Mouse (Mus musculus) erythroblast, embryonic 14.5 days (primary cell): ENCODE measurements at regions not wholly inside any gene's neighbourhood (a gene's known extent, or its start where the extent isn't known, plus 50 kb on each side); places are given as distances from the start of the nearest gene placed in this dataset.

Experiments used
- H3K27me3 ChIP-seq: 2 replicates; pipeline ENCODE4 v1.6.1; 2012; ENCODE audit warnings: inconsistent platforms; ENCODE audit not compliant: control insufficient read depth
- H3K36me3 ChIP-seq: 2 replicates; pipeline ENCODE4 v1.6.1; 2012; ENCODE audit warnings: mild to moderate bottlenecking, inconsistent platforms; ENCODE audit not compliant: control insufficient read depth
- H3K4me1 ChIP-seq: 2 replicates; pipeline ENCODE4 v1.6.1; 2012; ENCODE audit warnings: inconsistent platforms; ENCODE audit not compliant: control insufficient read depth
- H3K4me3 ChIP-seq: replicated peaks from 2 replicates; pipeline ENCODE3; 2012; ENCODE audit warnings: moderate library complexity, mild to moderate bottlenecking, inconsistent platforms
- H3K9me3 ChIP-seq: 2 replicates; pipeline ENCODE4 v1.6.1; 2012; ENCODE audit warnings: low read length, inconsistent platforms, mixed read lengths; ENCODE audit not compliant: control insufficient read depth
- GATA1 ChIP-seq: IDR thresholded peaks from 2 replicates; pipeline ENCODE4 v1.6.1; 2012; ENCODE audit warnings: low read length, inconsistent platforms, mixed read lengths
- TAL1 ChIP-seq: IDR thresholded peaks from 3 replicates; pipeline ENCODE4 v1.6.1; 2012; ENCODE audit warnings: low read length, inconsistent platforms, mixed read lengths

DNA sequence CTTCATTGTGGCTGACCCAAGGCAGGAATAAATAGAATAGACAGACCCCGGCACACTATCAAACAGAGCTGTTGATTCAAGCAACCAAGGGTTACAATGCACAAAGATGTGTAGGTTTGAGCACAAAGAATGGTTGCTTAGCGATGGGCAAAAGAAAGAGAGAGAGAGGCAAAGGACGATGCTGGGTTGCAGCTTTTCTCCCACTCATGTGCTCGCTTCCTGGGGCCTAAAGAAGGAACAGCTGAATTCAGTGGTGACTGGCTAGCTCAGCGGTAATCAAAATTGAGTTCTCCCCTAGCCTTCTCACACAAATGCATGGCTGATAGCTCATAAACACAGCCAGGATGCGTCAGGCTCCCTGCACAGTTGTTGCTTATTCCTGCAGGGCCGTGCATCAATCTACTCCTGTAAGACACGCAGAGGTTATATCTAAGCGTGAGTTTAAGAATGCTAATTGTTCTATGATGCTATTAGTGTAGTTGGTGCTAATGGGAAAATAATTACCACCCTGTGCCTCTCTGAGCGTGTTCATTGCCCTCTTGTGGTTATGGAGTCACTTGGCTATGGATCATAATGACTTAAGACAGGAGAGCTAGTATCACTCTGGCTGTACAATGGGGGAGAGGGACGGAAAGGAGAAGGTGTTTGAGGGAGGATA, 216.2 kb upstream of the Serp2 start:
- H3K9me3 ChIP-seq: no peaks in the 10 kb centered on the region
- TF ChIP-seq TAL1: no peak
- no peak for TF ChIP-seq GATA1
- no peak overlapping the region for H3K4me3 ChIP-seq
- H3K4me1 ChIP-seq: no peaks in the 10 kb centered on the region
- no peaks in the 10 kb centered on the region for H3K27me3 ChIP-seq
- no peaks in the 10 kb centered on the region for H3K36me3 ChIP-seq

DNA sequence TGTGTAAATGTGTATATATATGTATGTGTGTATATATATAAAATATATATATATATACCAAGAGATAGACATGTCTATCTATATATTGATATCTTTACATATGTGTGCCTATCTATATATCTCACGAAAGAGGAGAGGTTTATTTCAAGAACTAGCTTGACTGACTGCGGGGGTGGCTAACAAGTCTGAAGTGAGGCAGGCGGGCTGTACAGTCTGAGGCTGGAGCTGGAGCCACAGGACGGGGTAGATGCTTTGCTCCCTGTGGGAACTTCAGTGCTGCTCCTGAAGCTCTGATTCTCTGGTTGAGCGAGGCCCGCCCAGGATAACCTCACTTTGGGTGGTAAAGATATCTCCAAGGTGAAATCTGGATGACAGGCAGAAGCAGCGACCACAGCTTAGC, 213.4 kb upstream of the Serp2 start:
- no peaks in the 10 kb centered on the region for H3K9me3 ChIP-seq
- H3K36me3 ChIP-seq: no peaks in the 10 kb centered on the region
- no peak overlapping the region for H3K4me3 ChIP-seq
- no peaks in the 10 kb centered on the region for H3K27me3 ChIP-seq
- no peak for TF ChIP-seq GATA1
- no peak for TF ChIP-seq TAL1
- no peaks in the 10 kb centered on the region for H3K4me1 ChIP-seq

DNA sequence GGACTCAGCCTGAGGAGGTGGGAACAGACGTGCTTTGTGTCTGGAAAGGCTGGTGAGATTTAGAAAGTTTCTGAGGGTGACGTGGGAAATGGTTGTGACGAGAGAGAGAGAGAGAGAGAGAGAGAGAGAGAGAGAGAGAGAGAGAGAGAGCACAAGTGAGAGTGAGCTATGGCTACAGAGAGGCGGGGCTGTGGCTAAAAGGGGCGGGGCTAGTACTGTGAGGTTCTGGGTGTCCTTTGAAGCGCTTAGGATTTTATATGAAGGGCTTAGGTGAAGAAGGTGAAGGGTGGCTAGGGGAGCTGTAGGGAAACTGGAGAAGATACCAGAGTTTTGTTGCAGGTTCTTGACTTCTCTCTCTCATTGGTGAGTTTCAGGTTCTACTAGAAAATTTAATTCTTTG, 210.6 kb upstream of the Serp2 start:
- H3K4me3 ChIP-seq: no peak overlapping the region

DNA sequence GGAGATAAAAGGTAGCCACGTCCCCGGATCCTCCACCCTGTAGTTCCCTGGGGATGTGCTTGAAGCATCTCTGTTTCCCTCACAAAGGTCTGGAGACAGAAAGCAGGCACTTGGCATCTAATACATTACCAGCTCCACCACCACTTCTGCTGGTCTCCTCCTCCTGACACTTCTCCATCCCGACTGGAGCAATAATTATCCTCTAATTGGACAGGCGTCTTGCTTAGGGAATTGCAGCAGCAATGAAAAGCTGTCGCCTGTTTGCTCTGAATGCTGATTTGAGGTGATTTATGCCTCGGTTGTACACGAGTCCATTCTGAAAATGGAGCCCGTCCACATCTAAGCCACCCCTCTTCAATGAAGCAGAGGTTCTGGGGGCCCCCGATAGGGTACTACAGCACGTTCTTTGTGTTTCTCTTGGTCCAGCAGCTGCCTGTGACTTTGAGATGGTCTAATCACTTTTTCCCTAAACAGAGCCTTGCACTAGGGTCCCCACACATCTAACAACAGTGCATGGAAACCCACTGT, 209.6 kb upstream of the Serp2 start:
- H3K27me3 ChIP-seq: peaks cover 3% of the 10 kb centered on the region; the same call in 1 of the 2 replicates

More for the DNA sequence above, 210.6 kb upstream of the Serp2 start:
- H3K4me1 ChIP-seq: no peaks in the 10 kb centered on the region
- TF ChIP-seq GATA1: no peak
- no peak for TF ChIP-seq TAL1
- no peaks in the 10 kb centered on the region for H3K36me3 ChIP-seq
- no peaks in the 10 kb centered on the region for H3K9me3 ChIP-seq
- H3K27me3 ChIP-seq: peaks cover 3% of the 10 kb centered on the region; the same call in 1 of the 2 replicates

DNA sequence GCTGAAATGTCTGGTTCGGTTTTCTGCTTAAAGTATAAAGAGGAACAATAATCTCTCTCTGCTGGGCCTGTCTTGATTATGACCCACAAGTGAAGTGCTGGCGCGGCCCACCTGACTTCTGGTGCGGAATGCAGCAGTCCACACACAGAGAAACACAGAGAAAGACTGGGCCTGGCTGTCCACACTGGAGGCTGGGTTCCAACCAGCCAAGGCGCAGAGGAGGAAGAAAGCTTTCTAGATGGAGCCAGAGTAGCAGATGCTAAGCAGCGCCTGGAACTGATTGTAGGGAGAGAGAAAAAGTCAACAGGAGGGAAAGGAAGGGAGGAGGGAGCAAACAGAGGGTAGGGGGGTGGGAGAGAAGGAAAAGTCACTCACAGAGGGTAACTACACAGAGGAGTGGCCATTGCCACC, 208.4 kb upstream of the Serp2 start:
- H3K27me3 ChIP-seq: peaks cover 3% of the 10 kb centered on the region; the same call in 1 of the 2 replicates
- H3K9me3 ChIP-seq: no peaks in the 10 kb centered on the region
- no peaks in the 10 kb centered on the region for H3K4me1 ChIP-seq
- TF ChIP-seq TAL1 (no peak), GATA1 (no peak)
- no peak overlapping the region for H3K4me3 ChIP-seq
- H3K36me3 ChIP-seq: no peaks in the 10 kb centered on the region

More for the DNA sequence above, 209.6 kb upstream of the Serp2 start:
- H3K9me3 ChIP-seq: no peaks in the 10 kb centered on the region
- TF ChIP-seq TAL1: no peak
- H3K36me3 ChIP-seq: no peaks in the 10 kb centered on the region
- H3K4me3 ChIP-seq: no peak overlapping the region
- H3K4me1 ChIP-seq: no peaks in the 10 kb centered on the region

DNA sequence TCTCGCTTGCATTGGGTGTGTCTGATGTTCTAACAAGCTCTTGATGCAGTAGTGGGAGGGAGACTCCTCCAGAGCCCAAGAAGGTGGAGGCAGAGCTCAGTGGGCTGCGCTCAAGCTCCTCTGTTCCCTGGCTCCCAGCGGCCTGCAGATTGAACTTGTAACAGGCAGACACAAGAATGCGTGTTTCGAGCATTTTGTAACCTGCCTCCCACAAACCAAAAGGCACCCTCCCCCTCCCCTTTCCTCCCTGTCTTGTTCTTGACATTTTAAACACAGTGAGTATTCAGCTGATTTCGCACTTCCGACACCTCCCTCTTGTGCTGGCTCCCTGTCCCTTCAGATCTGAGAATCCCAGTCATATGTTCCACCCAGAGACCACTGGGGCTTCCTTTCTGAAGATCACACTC, 207.7 kb upstream of the Serp2 start:
- no peak overlapping the region for H3K4me3 ChIP-seq
- no peaks in the 10 kb centered on the region for H3K36me3 ChIP-seq
- TF ChIP-seq GATA1 (no peak), TAL1 (no peak)
- H3K4me1 ChIP-seq: no peaks in the 10 kb centered on the region
- H3K27me3 ChIP-seq: peaks cover 3% of the 10 kb centered on the region; the same call in 1 of the 2 replicates
- no peaks in the 10 kb centered on the region for H3K9me3 ChIP-seq

DNA sequence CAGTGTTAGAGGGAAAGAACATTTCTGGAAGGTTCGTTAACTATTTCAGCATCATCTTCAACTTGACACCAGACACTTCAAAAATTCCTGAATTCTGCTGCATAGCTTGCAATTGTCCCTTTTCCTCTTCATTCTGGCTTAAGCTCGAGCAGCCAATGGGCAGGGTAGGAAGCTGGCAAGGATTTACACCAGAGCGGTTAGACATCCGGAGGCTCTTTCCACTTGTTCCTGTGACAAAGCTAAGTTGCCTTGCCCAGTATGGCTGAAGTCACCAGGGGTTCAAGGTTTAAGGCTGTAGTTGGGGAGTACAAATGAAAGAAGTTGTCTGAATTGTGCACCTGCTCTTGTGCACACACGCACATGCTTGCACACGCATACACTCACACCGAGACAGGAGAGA, 206.8 kb upstream of the Serp2 start:
- no peak overlapping the region for H3K4me3 ChIP-seq
- no peaks in the 10 kb centered on the region for H3K36me3 ChIP-seq
- peaks cover 3% of the 10 kb centered on the region; the same call in 1 of the 2 replicates for H3K27me3 ChIP-seq
- no peaks in the 10 kb centered on the region for H3K4me1 ChIP-seq
- TF ChIP-seq TAL1: no peak
- TF ChIP-seq GATA1: no peak
- H3K9me3 ChIP-seq: no peaks in the 10 kb centered on the region

DNA sequence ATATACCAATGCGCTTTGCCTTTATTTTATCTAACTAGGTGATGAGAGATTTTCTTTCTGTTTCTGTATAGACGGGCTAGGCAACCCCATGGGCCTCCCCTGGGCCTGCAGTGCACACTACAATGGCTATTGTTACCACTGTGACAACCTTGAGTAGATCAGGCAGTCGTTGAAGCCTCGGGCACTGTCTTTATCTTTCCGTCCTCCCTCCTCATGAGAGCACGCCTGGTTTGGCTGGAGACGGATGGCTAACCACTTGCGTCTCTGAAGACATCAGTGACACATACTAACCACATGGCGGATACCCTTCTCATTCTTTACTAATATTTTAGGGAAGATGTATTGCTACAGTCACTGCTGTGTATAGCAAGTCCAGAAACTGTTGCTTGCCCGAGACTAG, 206.1 kb upstream of the Serp2 start:
- Histone ChIP-seq H3K36me3 (no peaks in the 10 kb centered on the region), H3K4me1 (no peaks in the 10 kb centered on the region), H3K9me3 (no peaks in the 10 kb centered on the region), H3K4me3 (no peak overlapping the region), H3K27me3 (peaks cover 3% of the 10 kb centered on the region; the same call in 1 of the 2 replicates)
- TF ChIP-seq TAL1: no peak
- no peak for TF ChIP-seq GATA1

DNA sequence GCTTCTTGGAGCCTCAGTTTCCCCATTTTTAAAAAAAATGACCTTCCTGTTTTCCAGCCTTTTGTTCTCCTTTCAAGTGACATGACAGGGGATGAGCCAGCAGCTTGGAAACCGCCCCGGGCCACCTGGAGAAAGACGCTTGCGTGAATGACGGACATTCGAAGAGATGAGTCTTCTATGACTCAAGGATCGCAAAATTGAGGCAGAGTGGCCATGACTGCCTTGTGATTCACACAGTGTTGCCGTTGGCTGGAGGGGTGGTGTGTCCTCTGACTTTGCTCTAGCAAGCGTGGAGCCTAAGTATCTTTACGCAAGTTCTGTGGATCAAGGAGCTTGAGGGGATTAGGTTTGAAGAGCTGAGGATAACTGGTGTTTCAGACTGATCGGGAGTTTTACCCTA, 205.0 kb upstream of the Serp2 start:
- no peak overlapping the region for H3K4me3 ChIP-seq
- no peaks in the 10 kb centered on the region for H3K36me3 ChIP-seq
- TF ChIP-seq TAL1 (no peak), GATA1 (no peak)
- H3K9me3 ChIP-seq: no peaks in the 10 kb centered on the region
- no peaks in the 10 kb centered on the region for H3K4me1 ChIP-seq
- H3K27me3 ChIP-seq: peaks cover 3% of the 10 kb centered on the region; the same call in 1 of the 2 replicates

DNA sequence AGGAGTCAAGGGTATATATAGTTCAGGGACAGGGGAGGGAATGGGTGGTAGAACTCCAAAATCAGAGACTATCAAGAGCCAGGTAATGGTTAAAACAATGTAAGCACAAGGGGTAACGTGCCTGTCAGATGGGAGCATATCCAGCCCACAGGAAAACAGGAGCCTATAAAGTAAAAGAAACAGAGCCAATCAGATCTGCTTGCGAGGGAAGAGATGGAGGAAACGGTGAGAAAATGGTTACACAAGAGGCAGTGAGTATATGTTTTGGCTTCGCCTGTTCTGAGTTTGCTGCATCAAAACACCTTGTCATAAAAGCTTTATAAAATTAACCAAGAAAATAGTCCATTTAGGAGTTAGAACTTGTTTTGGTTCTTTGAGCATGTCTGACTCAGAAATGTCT, 204.6 kb upstream of the Serp2 start:
- Histone ChIP-seq H3K4me3 (no peak overlapping the region), H3K36me3 (no peaks in the 10 kb centered on the region)
- TF ChIP-seq GATA1: no peak
- TF ChIP-seq TAL1: no peak

More for the DNA sequence above, 204.6 kb upstream of the Serp2 start:
- Histone ChIP-seq H3K4me1 (no peaks in the 10 kb centered on the region), H3K9me3 (no peaks in the 10 kb centered on the region), H3K27me3 (peaks cover 3% of the 10 kb centered on the region; the same call in 1 of the 2 replicates)
